Mouse (Mus musculus): Measurements from ENCODE around the gene Fam98b. TPM values are rescaled to one million over a fixed set of nuclear protein-coding genes. Genes with fewer than 3 reads are reported as not detected.
A peak's percentile ranks its signal among the peaks of the same experiment; 100 is the strongest.

Fam98b gene
- 0.20 and 0.21 TPM in 2 replicates for polyA plus RNA-seq (2012)

DNA sequence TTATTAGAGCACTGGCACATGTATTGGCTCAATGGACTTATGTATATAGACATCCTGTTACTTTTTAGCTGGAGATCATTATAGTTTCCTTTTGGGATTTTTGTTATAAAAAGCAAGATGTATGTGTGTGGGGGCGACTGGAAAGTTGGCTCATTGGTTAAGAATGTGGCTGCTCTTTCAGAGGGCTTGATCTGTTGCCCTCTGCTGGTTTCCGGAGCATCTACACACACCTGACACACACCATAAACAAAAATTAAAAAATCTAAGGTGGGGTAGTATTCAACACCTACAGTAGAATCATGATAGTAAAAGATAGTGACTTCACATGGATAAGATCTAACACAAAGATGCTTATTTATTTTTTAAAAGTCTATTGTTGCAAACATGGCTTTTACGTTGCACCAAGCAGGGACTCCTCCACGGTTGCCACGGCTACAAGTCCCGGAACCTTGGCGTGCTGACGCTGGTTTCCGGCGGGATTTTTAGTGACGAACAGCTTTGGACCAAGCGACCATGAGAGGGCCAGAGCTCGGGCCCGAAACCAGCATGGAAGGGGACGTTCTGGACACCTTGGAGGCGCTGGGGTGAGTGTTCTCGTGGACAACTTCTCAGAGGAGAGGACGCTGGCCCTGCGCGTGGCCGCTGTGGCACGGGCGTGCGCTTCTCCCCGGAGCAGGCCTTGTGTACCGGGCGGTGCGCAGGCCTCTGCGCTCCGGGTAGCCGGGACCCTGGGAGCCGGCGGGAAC lies at the start of gene Fam98b:
Fam98b (plus strand) TSS at position 485 of the 746 bp plus-strand sequence.
- no peak for TF ChIP-seq TAL1 (IDR thresholded peaks at IDR 0.05; ENCODE audit: low read length)
- no peak for TF ChIP-seq GATA1 (IDR thresholded peaks at IDR 0.05; ENCODE audit: low read length)
- H3K4me1 ChIP-seq (ENCODE audit: control insufficient read depth), result peaks cover 20% of the 10 kb centered on the region
- no peaks in the 10 kb centered on the region; the same call in 1 of the 2 replicates for H3K36me3 ChIP-seq (ENCODE audit: control insufficient read depth)
- peak within 1 kb of the TSS; percentile 90 for H3K4me3 ChIP-seq (replicated peaks)
- H3K27me3 ChIP-seq (ENCODE audit: control insufficient read depth), result no peaks in the 10 kb centered on the region; the same call in 1 of the 2 replicates
- H3K9me3 ChIP-seq (ENCODE audit: control insufficient read depth, low read length), result no peaks in the 10 kb centered on the region

DNA sequence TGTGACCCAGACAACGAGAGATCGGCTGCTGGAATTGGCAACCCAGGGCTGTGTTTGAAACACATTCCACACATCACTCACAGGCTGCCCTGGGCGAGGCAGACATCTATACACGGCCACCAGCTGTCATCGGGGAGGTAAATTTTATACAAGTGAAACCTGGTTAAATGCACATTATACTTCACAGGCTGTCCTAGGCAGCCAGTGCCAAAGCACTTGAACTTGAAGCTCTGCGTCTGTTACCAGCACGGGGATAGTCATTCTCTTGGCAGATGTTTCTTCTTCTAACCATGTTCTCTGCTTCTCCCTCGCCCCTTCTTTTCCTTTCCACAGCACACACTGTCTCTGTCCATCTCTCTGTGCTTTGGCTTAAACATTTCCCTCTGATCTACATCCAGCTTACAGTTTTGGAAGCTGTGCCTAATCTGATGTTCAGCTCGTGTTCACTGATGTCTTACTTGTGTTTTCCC lies 48.6 kb upstream of the Fam98b start:
- H3K36me3 ChIP-seq (ENCODE audit: control insufficient read depth), result no peaks in the 10 kb centered on the region
- no peaks in the 10 kb centered on the region for H3K9me3 ChIP-seq (ENCODE audit: control insufficient read depth, low read length)
- H3K4me1 ChIP-seq (ENCODE audit: control insufficient read depth), result no peaks in the 10 kb centered on the region
- no peak overlapping the region for H3K4me3 ChIP-seq (replicated peaks)
- no peaks in the 10 kb centered on the region for H3K27me3 ChIP-seq (ENCODE audit: control insufficient read depth)
- TF ChIP-seq GATA1 (IDR thresholded peaks at IDR 0.05; ENCODE audit: low read length) (no peak), TAL1 (IDR thresholded peaks at IDR 0.05; ENCODE audit: low read length) (no peak)

DNA sequence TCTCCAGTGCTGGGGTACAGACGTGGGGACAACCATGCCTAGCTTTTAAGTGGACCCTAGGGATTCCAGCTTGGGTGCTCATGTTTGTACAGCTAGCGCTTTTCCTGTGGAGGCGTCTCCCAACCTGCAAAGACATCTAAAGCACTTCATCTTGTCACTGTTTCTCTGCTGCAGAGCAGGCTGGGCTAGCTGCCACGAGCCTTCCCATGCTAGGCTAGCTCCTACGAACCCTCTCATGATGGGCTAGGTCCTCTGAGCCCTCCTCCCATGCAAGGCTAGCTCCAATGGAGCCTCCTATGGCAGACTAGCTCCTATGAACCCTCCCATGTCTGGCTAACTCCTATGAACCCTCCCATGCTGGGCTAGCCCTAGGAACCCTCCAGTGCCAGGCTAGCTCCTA lies 46.2 kb upstream of the Fam98b start:
- Histone ChIP-seq H3K4me3 (replicated peaks) (no peak overlapping the region), H3K36me3 (ENCODE audit: control insufficient read depth) (no peaks in the 10 kb centered on the region), H3K27me3 (ENCODE audit: control insufficient read depth) (no peaks in the 10 kb centered on the region), H3K4me1 (ENCODE audit: control insufficient read depth) (no peaks in the 10 kb centered on the region), H3K9me3 (ENCODE audit: control insufficient read depth, low read length) (peaks cover 4% of the 10 kb centered on the region)
- no peak for TF ChIP-seq TAL1 (IDR thresholded peaks at IDR 0.05; ENCODE audit: low read length)
- TF ChIP-seq GATA1 (IDR thresholded peaks at IDR 0.05; ENCODE audit: low read length), result no peak

DNA sequence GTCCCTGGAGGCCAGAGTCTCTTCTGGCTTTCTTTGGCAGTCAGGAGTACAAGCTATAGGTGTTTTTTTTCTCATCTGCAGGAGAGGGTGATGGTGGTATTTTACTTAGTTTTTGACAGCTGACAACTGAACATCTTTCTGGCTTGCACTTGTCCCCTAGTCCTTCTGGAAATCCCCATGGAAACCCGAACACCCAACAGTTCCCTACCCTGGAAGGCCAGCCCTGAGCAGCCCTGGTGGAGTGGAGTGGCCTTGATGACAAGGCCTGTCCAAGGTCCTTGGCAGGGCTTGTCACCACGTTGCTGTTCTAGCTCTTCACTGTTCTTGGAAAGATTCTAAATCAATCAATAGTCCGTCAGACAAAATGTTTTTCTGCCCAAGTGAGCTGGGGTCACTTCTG lies 45.0 kb upstream of the Fam98b start:
- Histone ChIP-seq H3K4me3 (replicated peaks) (no peak overlapping the region), H3K27me3 (ENCODE audit: control insufficient read depth) (no peaks in the 10 kb centered on the region), H3K4me1 (ENCODE audit: control insufficient read depth) (no peaks in the 10 kb centered on the region), H3K9me3 (ENCODE audit: control insufficient read depth, low read length) (peaks cover 4% of the 10 kb centered on the region), H3K36me3 (ENCODE audit: control insufficient read depth) (no peaks in the 10 kb centered on the region)
- no peak for TF ChIP-seq GATA1 (IDR thresholded peaks at IDR 0.05; ENCODE audit: low read length)
- TF ChIP-seq TAL1 (IDR thresholded peaks at IDR 0.05; ENCODE audit: low read length), result no peak

DNA sequence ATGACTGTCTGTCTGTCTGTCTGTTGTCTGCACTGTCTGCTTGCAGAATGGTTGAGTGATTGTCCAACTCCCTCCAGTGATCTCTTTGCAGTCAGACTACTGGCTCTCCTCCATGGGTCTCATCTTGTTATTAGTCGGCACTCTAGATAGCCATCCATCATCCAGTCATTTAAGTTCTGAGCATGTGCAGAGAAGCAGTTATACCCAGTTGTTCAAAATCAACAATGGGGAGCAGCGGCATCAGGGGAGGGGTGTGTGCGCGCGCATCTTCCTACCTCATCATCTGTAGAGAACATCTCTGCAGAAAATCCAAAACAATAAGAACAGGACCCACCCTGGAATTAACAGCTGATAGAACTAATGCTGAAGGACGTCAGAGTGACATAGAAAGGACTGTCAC lies 44.5 kb upstream of the Fam98b start:
- no peak for TF ChIP-seq GATA1 (IDR thresholded peaks at IDR 0.05; ENCODE audit: low read length)
- TF ChIP-seq TAL1 (IDR thresholded peaks at IDR 0.05; ENCODE audit: low read length), result no peak
- Histone ChIP-seq H3K27me3 (ENCODE audit: control insufficient read depth) (no peaks in the 10 kb centered on the region), H3K4me3 (replicated peaks) (no peak overlapping the region), H3K9me3 (ENCODE audit: control insufficient read depth, low read length) (peaks cover 4% of the 10 kb centered on the region), H3K36me3 (ENCODE audit: control insufficient read depth) (no peaks in the 10 kb centered on the region), H3K4me1 (ENCODE audit: control insufficient read depth) (no peaks in the 10 kb centered on the region)

DNA sequence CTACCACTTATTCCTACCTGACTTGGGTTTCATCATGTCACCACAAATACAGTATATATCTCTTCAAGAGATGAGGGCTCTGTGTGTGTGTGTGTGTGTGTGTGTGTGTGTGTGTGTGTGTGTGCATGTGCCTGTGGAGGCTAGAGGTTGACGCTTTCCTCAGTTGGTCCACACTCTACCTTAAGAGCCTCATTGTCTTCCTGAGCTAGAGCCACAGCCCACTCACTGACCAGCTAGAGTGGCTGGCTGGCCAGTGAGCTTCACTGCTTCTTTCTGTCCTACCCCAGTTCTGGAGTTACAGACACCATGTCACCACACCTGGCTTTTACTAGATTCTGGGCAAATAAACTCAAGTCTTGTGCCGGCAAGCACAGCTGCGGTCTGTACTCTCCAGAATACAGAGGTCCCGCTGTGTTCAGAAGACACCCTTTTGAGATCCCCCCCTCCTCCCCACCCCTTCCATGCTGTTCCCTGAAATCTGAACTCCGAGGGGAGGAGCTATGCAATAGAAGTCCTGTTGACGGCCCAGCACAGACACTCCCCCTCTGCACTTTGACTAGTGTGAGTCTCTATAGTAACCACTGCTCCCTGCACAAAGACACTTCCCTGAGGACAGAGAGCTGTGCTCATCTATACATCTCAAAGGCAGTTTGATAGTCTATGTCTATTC lies 39.0 kb upstream of the Fam98b start:
- Histone ChIP-seq H3K27me3 (ENCODE audit: control insufficient read depth) (no peaks in the 10 kb centered on the region), H3K9me3 (ENCODE audit: control insufficient read depth, low read length) (peaks cover 4% of the 10 kb centered on the region), H3K36me3 (ENCODE audit: control insufficient read depth) (no peaks in the 10 kb centered on the region), H3K4me3 (replicated peaks) (no peak overlapping the region), H3K4me1 (ENCODE audit: control insufficient read depth) (no peaks in the 10 kb centered on the region)
- no peak for TF ChIP-seq TAL1 (IDR thresholded peaks at IDR 0.05; ENCODE audit: low read length)
- TF ChIP-seq GATA1 (IDR thresholded peaks at IDR 0.05; ENCODE audit: low read length), result no peak

DNA sequence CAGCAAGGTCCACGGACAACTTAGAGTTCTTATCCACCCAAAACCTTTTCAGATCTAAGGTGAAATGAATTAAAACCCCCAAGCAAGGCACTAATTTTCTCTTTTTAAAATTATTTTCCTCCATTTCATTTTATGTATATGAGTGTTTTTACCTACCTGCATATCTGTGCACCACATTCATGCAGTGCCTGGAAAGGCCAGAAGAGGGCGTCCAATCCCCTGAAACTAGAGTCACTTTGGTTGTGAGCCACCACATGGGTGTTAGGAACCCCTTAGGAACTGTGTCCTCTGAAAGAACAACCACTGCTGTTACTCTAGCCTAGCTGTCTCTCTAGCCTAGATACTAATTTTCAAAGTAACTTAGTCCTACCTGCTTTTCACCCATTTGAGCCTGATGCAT lies 33.4 kb upstream of the Fam98b start:
- H3K36me3 ChIP-seq (ENCODE audit: control insufficient read depth), result no peaks in the 10 kb centered on the region
- H3K4me1 ChIP-seq (ENCODE audit: control insufficient read depth), result no peaks in the 10 kb centered on the region
- no peak for TF ChIP-seq TAL1 (IDR thresholded peaks at IDR 0.05; ENCODE audit: low read length)
- no peak for TF ChIP-seq GATA1 (IDR thresholded peaks at IDR 0.05; ENCODE audit: low read length)
- no peaks in the 10 kb centered on the region for H3K9me3 ChIP-seq (ENCODE audit: control insufficient read depth, low read length)
- H3K4me3 ChIP-seq (replicated peaks), result no peak overlapping the region
- H3K27me3 ChIP-seq (ENCODE audit: control insufficient read depth), result no peaks in the 10 kb centered on the region

DNA sequence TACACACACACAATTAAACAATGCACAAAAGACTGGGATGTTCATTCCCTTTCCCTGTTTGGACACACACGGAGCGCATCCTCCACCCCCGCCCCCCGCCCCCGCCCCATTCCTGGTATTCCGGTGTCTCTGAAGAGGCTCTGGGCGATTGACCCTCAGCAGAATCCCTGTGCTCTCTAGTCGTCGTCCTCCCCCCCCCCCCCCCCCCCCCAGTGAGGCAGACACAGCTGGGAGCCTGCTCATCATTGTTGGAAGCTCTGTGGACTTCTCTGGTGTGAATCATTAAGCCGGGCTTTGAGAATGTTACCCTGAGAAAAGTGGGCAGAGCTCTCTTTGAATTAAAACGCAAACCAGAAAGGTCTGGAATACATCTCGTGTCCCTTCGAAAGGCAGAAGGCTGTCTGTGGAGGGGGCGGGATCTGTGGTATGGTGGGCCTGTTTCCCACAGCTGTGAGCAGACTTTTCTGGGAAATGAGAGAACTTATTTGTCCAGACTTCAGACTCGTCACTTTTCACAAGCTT lies 31.8 kb upstream of the Fam98b start:
- H3K27me3 ChIP-seq (ENCODE audit: control insufficient read depth), result no peaks in the 10 kb centered on the region
- H3K9me3 ChIP-seq (ENCODE audit: control insufficient read depth, low read length), result no peaks in the 10 kb centered on the region
- TF ChIP-seq GATA1 (IDR thresholded peaks at IDR 0.05; ENCODE audit: low read length) (no peak), TAL1 (IDR thresholded peaks at IDR 0.05; ENCODE audit: low read length) (no peak)
- H3K4me1 ChIP-seq (ENCODE audit: control insufficient read depth), result no peaks in the 10 kb centered on the region
- no peaks in the 10 kb centered on the region for H3K36me3 ChIP-seq (ENCODE audit: control insufficient read depth)
- H3K4me3 ChIP-seq (replicated peaks), result no peak overlapping the region

DNA sequence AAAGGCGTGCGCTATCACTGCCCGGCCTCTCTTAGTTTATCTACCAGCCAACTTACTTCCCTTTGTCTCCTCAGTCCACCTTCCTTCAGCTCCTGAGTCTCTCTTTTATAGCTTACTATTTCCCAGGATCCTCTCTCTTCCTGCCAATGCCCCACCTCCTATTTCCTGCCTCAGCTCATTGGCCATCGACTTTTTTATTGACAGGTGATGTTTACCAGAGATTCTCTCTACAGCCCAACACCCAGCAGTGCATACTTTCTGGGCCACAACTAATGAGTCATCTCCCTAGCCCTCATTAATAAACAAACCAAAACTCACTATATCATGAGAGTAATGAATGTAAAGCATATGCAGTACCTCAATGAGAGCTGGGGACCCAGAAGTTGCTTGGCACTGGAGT lies 30.0 kb upstream of the Fam98b start:
- Histone ChIP-seq H3K9me3 (ENCODE audit: control insufficient read depth, low read length) (no peaks in the 10 kb centered on the region), H3K27me3 (ENCODE audit: control insufficient read depth) (no peaks in the 10 kb centered on the region), H3K4me1 (ENCODE audit: control insufficient read depth) (no peaks in the 10 kb centered on the region), H3K4me3 (replicated peaks) (no peak overlapping the region), H3K36me3 (ENCODE audit: control insufficient read depth) (no peaks in the 10 kb centered on the region)
- no peak for TF ChIP-seq GATA1 (IDR thresholded peaks at IDR 0.05; ENCODE audit: low read length)
